Mouse (Mus musculus): ENCODE measurements around the gene Selenom. TPM values are rescaled to one million over a fixed set of nuclear protein-coding genes. Genes with fewer than 3 reads are reported as not detected.

The Selenom gene
- total RNA-seq (2021): 100 to 1,000 TPM; 198 TPM

- intact Hi-C loops (cut with DNase I): loop anchor here (1.0 to 10.0 kb wide), 2 partner anchors 40 to 120 kb away; no protein-coding TSS in a partner anchor
- DNase-seq (ENCODE audit: extremely low spot score in 1 of 2, low spot score in 2 of 2): peak; percentile 85 to 92
Observed at GRCm38 (mm10) chr11:3514529-3515054, at the start of gene Selenom. Gene Selenom, plus strand, starts transcription at chr11:3514684.

GRCm38 (mm10) chr11:3471448-3471850 lies 43.0 kb upstream of the Selenom start:
- intact Hi-C loops (cut with DNase I): no loop called here
- no peak for DNase-seq (ENCODE audit: extremely low spot score in 1 of 2, low spot score in 2 of 2)

- intact Hi-C loops (cut with DNase I): no loop called here
- peak; percentile 66 to 90 for DNase-seq (ENCODE audit: extremely low spot score in 1 of 2, low spot score in 2 of 2)
Observed at GRCm38 (mm10) chr11:3472484-3472883, 42.0 kb upstream of the Selenom start.

GRCm38 (mm10) chr11:3474480-3475115 lies 39.9 kb upstream of the Selenom start:
- intact Hi-C loops (cut with DNase I): loop anchor here (1.0 kb wide), 1 partner anchor 40 kb away; the partner anchor contains the start of gene Selenom
- no peak for DNase-seq (ENCODE audit: extremely low spot score in 1 of 2, low spot score in 2 of 2)

- no peak for DNase-seq (ENCODE audit: extremely low spot score in 1 of 2, low spot score in 2 of 2)
- intact Hi-C loops (cut with DNase I): no loop called here
Observed at GRCm38 (mm10) chr11:3475489-3475888, 39.0 kb upstream of the Selenom start.

- peak in 1 of 2 experiments; percentile 50 for DNase-seq (ENCODE audit: extremely low spot score in 1 of 2, low spot score in 2 of 2)
- intact Hi-C loops (cut with DNase I): no loop called here
Observed at GRCm38 (mm10) chr11:3483980-3484642, 30.4 kb upstream of the Selenom start.

- no peak for DNase-seq (ENCODE audit: extremely low spot score in 1 of 2, low spot score in 2 of 2)
- intact Hi-C loops (cut with DNase I): no loop called here
Observed at GRCm38 (mm10) chr11:3486349-3486748, 28.1 kb upstream of the Selenom start.

GRCm38 (mm10) chr11:3487952-3488570 lies 26.4 kb upstream of the Selenom start, which contains the start of gene Pla2g3:
Gene Pla2g3, plus strand, starts transcription at chr11:3488284.
- DNase-seq (ENCODE audit: extremely low spot score in 1 of 2, low spot score in 2 of 2): no peak
- intact Hi-C loops (cut with DNase I): no loop called here

- intact Hi-C loops (cut with DNase I): no loop called here
- DNase-seq (ENCODE audit: extremely low spot score in 1 of 2, low spot score in 2 of 2): no peak
Observed at GRCm38 (mm10) chr11:3489036-3489435, 25.4 kb upstream of the Selenom start.

- no peak for DNase-seq (ENCODE audit: extremely low spot score in 1 of 2, low spot score in 2 of 2)
- intact Hi-C loops (cut with DNase I): no loop called here
Observed at GRCm38 (mm10) chr11:3492748-3493147, 21.7 kb upstream of the Selenom start.

- DNase-seq (ENCODE audit: extremely low spot score in 1 of 2, low spot score in 2 of 2): no peak
- intact Hi-C loops (cut with DNase I): no loop called here
Observed at GRCm38 (mm10) chr11:3494857-3495256, 19.6 kb upstream of the Selenom start.

- intact Hi-C loops (cut with DNase I): no loop called here
- no peak for DNase-seq (ENCODE audit: extremely low spot score in 1 of 2, low spot score in 2 of 2)
Observed at GRCm38 (mm10) chr11:3495496-3495895, 19.0 kb upstream of the Selenom start.

GRCm38 (mm10) chr11:3496756-3497155 lies 17.7 kb upstream of the Selenom start:
- DNase-seq (ENCODE audit: extremely low spot score in 1 of 2, low spot score in 2 of 2): no peak
- intact Hi-C loops (cut with DNase I): no loop called here

GRCm38 (mm10) chr11:3497296-3497695 lies 17.2 kb upstream of the Selenom start:
- DNase-seq (ENCODE audit: extremely low spot score in 1 of 2, low spot score in 2 of 2): no peak
- intact Hi-C loops (cut with DNase I): no loop called here

- intact Hi-C loops (cut with DNase I): no loop called here
Observed at GRCm38 (mm10) chr11:3502057-3502456, 12.4 kb upstream of the Selenom start.

GRCm38 (mm10) chr11:3502459-3503072 lies 11.9 kb upstream of the Selenom start:
- intact Hi-C loops (cut with DNase I): no loop called here
- DNase-seq (ENCODE audit: extremely low spot score in 1 of 2, low spot score in 2 of 2): no peak

More at GRCm38 (mm10) chr11:3502057-3502456, 12.4 kb upstream of the Selenom start:
- no peak for DNase-seq (ENCODE audit: extremely low spot score in 1 of 2, low spot score in 2 of 2)

- DNase-seq (ENCODE audit: extremely low spot score in 1 of 2, low spot score in 2 of 2): no peak
- intact Hi-C loops (cut with DNase I): no loop called here
Observed at GRCm38 (mm10) chr11:3503755-3504693, 10.5 kb upstream of the Selenom start.

GRCm38 (mm10) chr11:3508226-3508625 lies 6.3 kb upstream of the Selenom start:
- intact Hi-C loops (cut with DNase I): no loop called here
- no peak for DNase-seq (ENCODE audit: extremely low spot score in 1 of 2, low spot score in 2 of 2)
